Mouse (Mus musculus) bone marrow, adult 2 months (tissue): ENCODE results near the gene Hbb-bh1.

Experiments used
- CTCF ChIP-seq: fragments of 200-500 bp; IDR thresholded peaks from 2 replicates; pipeline ENCODE4 v1.5.1; 2011; ENCODE audit warnings: low read length, control low read depth; ENCODE audit not compliant: control insufficient read depth, insufficient read depth
- POLR2A ChIP-seq: fragments of 200-500 bp; IDR thresholded peaks from 2 replicates; pipeline ENCODE4 v1.6.1; 2011; ENCODE audit warnings: low read depth, mild to moderate bottlenecking, control low read depth, low read length, borderline replicate concordance; ENCODE audit not compliant: control insufficient read depth

DNA sequence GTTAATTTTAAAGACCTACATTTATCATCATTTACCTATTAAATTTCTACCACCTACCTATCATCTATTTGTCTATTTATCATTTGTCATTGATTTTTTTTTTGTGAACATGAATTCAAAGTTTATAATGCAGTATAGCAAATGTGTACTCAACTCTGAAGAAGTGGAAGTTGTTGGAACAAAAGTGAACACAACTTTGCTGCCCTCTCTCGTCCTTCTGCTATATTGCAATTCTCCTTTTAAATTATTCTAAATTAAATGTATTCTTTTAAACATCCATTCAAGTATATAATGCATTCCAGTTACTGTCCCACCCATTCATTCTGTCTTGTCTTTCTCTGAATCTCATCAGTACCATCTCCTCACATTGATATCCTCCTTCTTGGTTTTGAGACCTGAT, 30.1 kb upstream of the Hbb-bh1 start:
- no peak for TF ChIP-seq POLR2A
- TF ChIP-seq CTCF, result no peak
